Mouse (Mus musculus): ENCODE measurements at regions not wholly inside any gene's neighbourhood (a gene's known extent, or its start where the extent isn't known, plus 50 kb on each side); places are given as distances from the start of the nearest gene placed in this dataset.

- DNase-seq, result peak; percentile 1
These were observed 1463.8 kb downstream of the Fstl5 start for GRCm38 (mm10) chr3:77537848-77538247.

GRCm38 (mm10) chr3:77577267-77577666 is 1503.2 kb downstream of the Fstl5 start:
- no peak for DNase-seq

- DNase-seq, result no peak
These were observed 1513.1 kb downstream of the Fstl5 start for GRCm38 (mm10) chr3:77587218-77587617.

Measured in layer of hippocampus, adult 9-11 months (tissue).